Mouse (Mus musculus) gastrocnemius, postnatal 25 days (tissue): ENCODE data around the gene Gm20737. TPM values are rescaled to one million over a fixed set of nuclear protein-coding genes. Genes with fewer than 3 reads are reported as not detected.
"Not testable (repeated sequence)": the region's sequence is repeated elsewhere in the genome, so short reads cannot be mapped to it uniquely, and the experiment has no call there.

Experiments used
- DNase-seq: peaks from one replicate; pipeline ENCODE4 v3.0.0; 2022
- long read RNA-seq, 2 experiments: library from polyadenylated mRNA; stranded (forward); transcript quantifications; one replicate each; pipeline ENCODE4 v2.0.0; 2021
- total RNA-seq, 2 experiments: library from RNA; stranded (reverse); gene quantifications; 1 replicate in 1 of 2; 2 replicates in 1 of 2; pipeline ENCODE4 v1.2.3; 2021

Gene Gm20737
- not detected for total RNA-seq
- long read RNA-seq, experiment 1, result 0 reads
- long read RNA-seq, experiment 2, result 0 reads

DNA sequence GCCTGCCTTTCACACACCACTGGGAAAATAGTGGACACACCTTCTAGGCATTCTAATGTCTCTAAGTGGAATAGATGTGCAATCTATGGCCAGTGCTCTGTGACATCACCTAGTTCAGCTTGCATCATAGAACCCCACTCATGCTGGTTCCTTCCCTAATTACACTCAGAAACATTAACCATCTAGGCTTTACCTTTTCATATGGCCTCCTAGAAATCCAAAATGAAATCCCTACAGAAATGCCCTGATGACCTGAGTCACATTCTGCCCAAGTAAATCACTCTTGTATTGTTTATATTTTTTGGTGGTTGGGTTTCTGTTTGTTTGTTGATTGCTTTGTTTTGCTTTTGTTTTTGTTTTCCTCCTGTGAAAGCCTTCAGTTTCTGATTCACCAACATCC is at the start of gene Gm20737:
Gene Gm20737 (minus strand): TSS at position 101 of the 400 bp plus-strand sequence.
- DNase-seq, result not testable (repeated sequence)

DNA sequence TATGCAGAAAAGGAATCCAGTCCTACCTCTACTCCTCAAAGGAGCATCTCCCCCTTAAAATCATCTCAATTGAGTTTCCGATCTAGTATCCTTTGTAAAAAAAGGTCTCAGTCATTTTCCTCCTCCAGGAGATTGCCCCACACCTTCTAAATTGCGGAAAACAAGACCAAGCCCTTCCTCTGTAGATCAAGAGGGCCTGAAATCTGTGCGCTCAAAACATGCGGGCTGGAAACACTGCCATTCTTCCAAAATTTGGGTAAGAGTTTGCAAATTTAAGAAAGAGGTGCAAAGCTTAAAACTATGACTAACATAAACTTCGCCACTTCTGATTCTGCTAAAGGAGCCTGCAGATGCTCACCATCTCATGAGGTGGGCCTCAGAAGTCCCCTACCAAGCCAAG is 17.3 kb upstream of the Gm20737 start, which contains the start of gene Gm21775:
Gene Gm21775 (plus strand): TSS at position 301 of the 400 bp plus-strand sequence.
- not testable (repeated sequence) for DNase-seq

Other genes starting within 250 kb of the Gm20737 start
- not detected for gene Gm20834, start 211.5 kb downstream of the Gm20737 start, total RNA-seq
- gene Gm28510, start 123.3 kb downstream of the Gm20737 start, total RNA-seq, result not detected
- gene Gm21775, start 17.4 kb upstream of the Gm20737 start, total RNA-seq, result not detected
- not detected for gene Gm21900, start 80.3 kb upstream of the Gm20737 start, total RNA-seq
- gene Gm20777, start 216.4 kb upstream of the Gm20737 start, total RNA-seq, result not detected